Mouse (Mus musculus): ENCODE results near the gene Coq10b.

Gene Coq10b

DNA sequence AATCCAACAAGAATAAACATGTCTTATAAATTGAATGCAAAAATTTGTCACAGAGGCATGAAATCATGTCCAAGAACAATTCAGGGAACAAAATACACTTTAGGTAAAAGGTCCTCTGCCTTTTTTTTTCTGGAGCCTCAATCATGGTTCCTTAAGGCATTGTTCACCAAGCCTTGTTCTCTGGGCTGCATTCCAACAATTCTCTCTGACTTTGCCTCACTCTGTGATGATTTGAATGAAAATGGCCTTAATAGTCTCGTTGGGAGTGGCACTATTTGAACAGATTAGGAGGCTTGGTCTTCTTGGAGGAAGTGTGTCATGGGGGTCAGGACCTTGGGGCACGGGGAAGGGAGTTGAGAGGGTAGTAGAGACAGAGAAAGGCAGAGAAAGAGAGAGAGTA, 55.9 kb downstream of the Coq10b start:
- no peak for DNase-seq (ENCODE audit: low spot score)

DNA sequence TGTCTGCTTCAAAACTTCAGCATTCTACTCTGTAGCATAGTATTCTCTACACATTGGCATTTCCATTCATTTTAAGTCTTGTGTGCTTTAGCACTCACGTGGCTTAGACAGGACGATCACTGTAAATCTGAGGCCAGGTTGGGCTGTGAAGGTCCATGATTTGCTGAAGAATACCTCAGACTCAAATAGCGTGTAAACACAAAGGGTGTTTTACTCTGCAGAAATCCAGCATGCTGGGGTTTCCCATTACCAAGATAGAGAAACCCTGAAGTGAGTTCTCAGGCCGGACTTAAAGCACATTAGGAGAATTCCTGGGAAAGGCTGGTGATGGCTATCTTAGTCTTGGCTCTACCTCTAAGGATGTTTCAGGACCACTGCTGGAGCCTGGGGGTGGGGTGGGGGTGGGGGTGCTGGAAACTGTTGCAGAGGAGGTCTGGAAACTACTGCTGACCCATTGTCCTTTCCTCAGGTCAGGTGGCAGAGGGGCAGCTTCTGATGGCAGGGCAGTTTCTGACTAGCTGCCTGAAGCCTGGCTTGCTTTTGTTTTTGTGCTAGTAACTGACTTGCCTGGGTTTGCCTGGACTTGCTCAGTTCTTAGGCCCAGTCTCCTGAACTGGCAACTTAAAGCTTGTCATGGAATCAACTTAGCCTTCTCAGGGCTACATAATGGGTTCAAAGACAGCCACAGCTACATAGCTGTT, 56.6 kb downstream of the Coq10b start:
- no peak for DNase-seq (ENCODE audit: low spot score)
